Mouse (Mus musculus) bone marrow macrophage, adult 2 months (primary cell): ENCODE data around the gene Dkc1. TPM values are rescaled to one million over a fixed set of nuclear protein-coding genes. Genes with fewer than 3 reads are reported as not detected.
A peak's percentile ranks its signal among the peaks of the same experiment; 100 is the strongest.

Experiments
- H3K27ac ChIP-seq: 2 replicates; pipeline ENCODE4 v1.5.1; 2012; ENCODE audit warnings: low read depth, low read length; ENCODE audit not compliant: insufficient read depth
- H3K4me1 ChIP-seq: 2 replicates; pipeline ENCODE4 v1.6.1; 2012; ENCODE audit warnings: low read length; ENCODE audit not compliant: control insufficient read depth, insufficient read depth
- H3K4me3 ChIP-seq: 2 replicates; pipeline ENCODE4 v1.5.1; 2012; ENCODE audit warnings: mild to moderate bottlenecking, low read length, moderate library complexity; ENCODE audit not compliant: insufficient read depth
- CTCF ChIP-seq: IDR thresholded peaks from 2 replicates; pipeline ENCODE4 v1.5.1; 2012; ENCODE audit warnings: low read depth, mild to moderate bottlenecking, low read length, moderate library complexity
- POLR2A ChIP-seq: IDR thresholded peaks from 2 replicates; pipeline ENCODE4 v1.6.1; 2012; ENCODE audit warnings: mild to moderate bottlenecking, low read depth, low read length, borderline replicate concordance
- polyA plus RNA-seq: library from polyadenylated mRNA; stranded (reverse); fragments of >200 nt; gene quantifications from 2 replicates; pipeline ENCODE4 v1.2.4, GENCODE M21; 2012; ENCODE audit not compliant: missing spikeins, insufficient read depth, insufficient read length

Dkc1 gene
- polyA plus RNA-seq, 1 experiment: 7.8 TPM

- TF ChIP-seq POLR2A (no peak), CTCF (no peak)
- peak overlapping the region; percentile 51 for H3K27ac ChIP-seq
- peak overlapping the region; percentile 76 for H3K4me3 ChIP-seq
- H3K4me1 ChIP-seq: peaks cover 9% of the 10 kb centered on the region
Measured at GRCm38 (mm10) chrX:75096163-75096770, 613 bp downstream of the Dkc1 start.

- no peak for TF ChIP-seq POLR2A
- TF ChIP-seq CTCF: no peak
- Histone ChIP-seq H3K27ac (no peak overlapping the region), H3K4me3 (peak overlapping the region; percentile 17; the same call in 1 of the 2 replicates), H3K4me1 (peaks cover 9% of the 10 kb centered on the region)
Measured at GRCm38 (mm10) chrX:75098799-75099198, 3.1 kb downstream of the Dkc1 start.

- peaks cover 9% of the 10 kb centered on the region for H3K4me1 ChIP-seq
- H3K4me3 ChIP-seq: no peak overlapping the region
- no peak overlapping the region for H3K27ac ChIP-seq
- TF ChIP-seq CTCF (no peak), POLR2A (no peak)
Measured at GRCm38 (mm10) chrX:75102293-75102692, 6.6 kb downstream of the Dkc1 start.

GRCm38 (mm10) chrX:75115550-75115949 is 19.9 kb downstream of the Dkc1 start:
- TF ChIP-seq CTCF (no peak), POLR2A (no peak)
- Histone ChIP-seq H3K27ac (no peak overlapping the region), H3K4me1 (no peaks in the 10 kb centered on the region), H3K4me3 (no peak overlapping the region)

- Histone ChIP-seq H3K4me1 (peaks cover 4% of the 10 kb centered on the region; the same call in 1 of the 2 replicates), H3K27ac (no peak overlapping the region), H3K4me3 (no peak overlapping the region)
- TF ChIP-seq POLR2A (no peak), CTCF (no peak)
Measured at GRCm38 (mm10) chrX:75125606-75126005, 30.0 kb downstream of the Dkc1 start.

GRCm38 (mm10) chrX:75126893-75127292 is 31.2 kb downstream of the Dkc1 start:
- Histone ChIP-seq H3K4me3 (no peak overlapping the region), H3K4me1 (peaks cover 4% of the 10 kb centered on the region; the same call in 1 of the 2 replicates), H3K27ac (peak overlapping the region; percentile 93)
- TF ChIP-seq POLR2A (no peak), CTCF (no peak)

- Histone ChIP-seq H3K4me1 (peaks cover 4% of the 10 kb centered on the region; the same call in 1 of the 2 replicates), H3K27ac (peak overlapping the region; percentile 93), H3K4me3 (peak overlapping the region; percentile 45)
- TF ChIP-seq POLR2A: no peak
- TF ChIP-seq CTCF: no peak
Measured at GRCm38 (mm10) chrX:75128333-75128980, 32.8 kb downstream of the Dkc1 start.

- peak overlapping the region; percentile 100 for H3K27ac ChIP-seq
- TF ChIP-seq POLR2A (no peak), CTCF (no peak)
- peak overlapping the region; percentile 67 for H3K4me3 ChIP-seq
- peaks cover 4% of the 10 kb centered on the region; the same call in 1 of the 2 replicates for H3K4me1 ChIP-seq
Measured at GRCm38 (mm10) chrX:75129474-75129873, 33.8 kb downstream of the Dkc1 start.

- peak within 1 kb of the TSS; percentile 90 for H3K27ac ChIP-seq
- TF ChIP-seq CTCF (no peak), POLR2A (no peak)
- H3K4me3 ChIP-seq: peak within 1 kb of the TSS; percentile 86
- H3K4me1 ChIP-seq: peaks cover 2% of the 10 kb centered on the region; the same call in 1 of the 2 replicates
Measured at GRCm38 (mm10) chrX:75130467-75131160, 35.0 kb downstream of the Dkc1 start, which contains the start of gene Mpp1. Gene Mpp1 (minus strand): TSS chrX:75131016.
